Mouse (Mus musculus) bone marrow, adult 2 months (tissue): ENCODE data around the gene Hax1.

ENCODE experiments used
- CTCF ChIP-seq: fragments of 200-500 bp; IDR thresholded peaks from 2 replicates; pipeline ENCODE4 v1.5.1; 2011; ENCODE audit warnings: low read length, control low read depth; ENCODE audit not compliant: control insufficient read depth, insufficient read depth
- POLR2A ChIP-seq: fragments of 200-500 bp; IDR thresholded peaks from 2 replicates; pipeline ENCODE4 v1.6.1; 2011; ENCODE audit warnings: low read depth, mild to moderate bottlenecking, control low read depth, low read length, borderline replicate concordance; ENCODE audit not compliant: control insufficient read depth

DNA sequence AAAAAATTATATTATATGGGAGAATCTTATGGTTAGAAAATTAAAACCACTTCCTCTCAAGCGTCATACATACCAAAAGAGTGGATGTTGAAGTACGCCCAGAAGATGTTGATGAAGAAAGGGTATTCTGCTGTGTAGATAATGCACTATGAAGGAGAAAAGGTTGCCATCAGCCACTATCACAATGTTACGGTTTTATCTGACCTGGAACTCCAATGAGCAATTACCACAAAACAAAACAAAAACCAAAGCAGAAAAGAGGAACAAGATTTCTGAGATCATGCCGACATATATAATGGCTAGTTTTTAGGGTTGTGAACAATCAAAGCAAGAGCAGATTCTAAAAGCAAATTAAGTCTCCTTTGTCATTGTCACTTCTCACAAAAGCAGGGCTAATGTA is 18.0 kb upstream of the Hax1 start:
- TF ChIP-seq CTCF (no peak), POLR2A (no peak)
